Mouse (Mus musculus) frontal cortex, postnatal 25 days (tissue): ENCODE results near the gene Hand1.

Source experiments
- DNase-seq, 2 experiments: peaks; one replicate each; pipeline ENCODE4 v3.0.0; 2022; ENCODE audit warnings: low spot score in 2 of 2

Hand1 gene

DNA sequence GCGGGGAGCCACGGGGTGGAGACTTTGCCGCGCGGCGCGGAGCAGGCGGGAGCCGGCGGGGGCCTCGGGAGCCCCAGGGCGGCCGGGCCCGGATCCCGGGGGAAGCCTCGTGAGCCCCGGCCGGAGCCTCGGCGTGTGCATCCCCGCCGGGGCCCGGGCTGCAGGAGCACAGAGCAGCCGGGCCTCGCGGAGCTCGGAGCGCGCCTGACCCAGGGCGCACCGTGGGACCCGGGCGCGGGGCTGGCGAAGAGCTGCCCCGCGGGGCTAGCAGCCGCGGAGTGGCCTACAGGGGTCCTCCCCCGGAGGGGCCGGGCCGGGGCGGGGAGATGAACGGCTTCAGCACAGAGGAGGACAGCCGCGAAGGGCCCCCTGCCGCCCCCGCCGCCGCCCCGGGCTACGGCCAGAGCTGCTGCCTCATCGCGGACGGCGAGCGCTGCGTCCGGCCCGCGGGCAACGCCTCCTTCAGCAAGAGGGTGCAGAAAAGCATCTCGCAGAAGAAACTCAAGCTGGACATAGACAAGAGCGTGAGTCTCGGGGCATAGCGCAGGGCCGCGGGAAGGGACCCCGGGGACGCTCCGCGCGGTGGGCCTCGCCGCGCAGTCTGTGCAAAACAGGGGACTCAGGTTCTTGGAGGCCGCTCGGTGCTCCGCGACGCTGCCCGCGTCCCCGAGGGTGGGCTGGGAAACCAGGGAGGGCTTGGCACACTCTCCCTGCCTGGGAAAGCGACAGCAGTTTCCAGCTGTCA is 30.7 kb downstream of the Hand1 start:
- DNase-seq: peak; percentile 13 to 16

DNA sequence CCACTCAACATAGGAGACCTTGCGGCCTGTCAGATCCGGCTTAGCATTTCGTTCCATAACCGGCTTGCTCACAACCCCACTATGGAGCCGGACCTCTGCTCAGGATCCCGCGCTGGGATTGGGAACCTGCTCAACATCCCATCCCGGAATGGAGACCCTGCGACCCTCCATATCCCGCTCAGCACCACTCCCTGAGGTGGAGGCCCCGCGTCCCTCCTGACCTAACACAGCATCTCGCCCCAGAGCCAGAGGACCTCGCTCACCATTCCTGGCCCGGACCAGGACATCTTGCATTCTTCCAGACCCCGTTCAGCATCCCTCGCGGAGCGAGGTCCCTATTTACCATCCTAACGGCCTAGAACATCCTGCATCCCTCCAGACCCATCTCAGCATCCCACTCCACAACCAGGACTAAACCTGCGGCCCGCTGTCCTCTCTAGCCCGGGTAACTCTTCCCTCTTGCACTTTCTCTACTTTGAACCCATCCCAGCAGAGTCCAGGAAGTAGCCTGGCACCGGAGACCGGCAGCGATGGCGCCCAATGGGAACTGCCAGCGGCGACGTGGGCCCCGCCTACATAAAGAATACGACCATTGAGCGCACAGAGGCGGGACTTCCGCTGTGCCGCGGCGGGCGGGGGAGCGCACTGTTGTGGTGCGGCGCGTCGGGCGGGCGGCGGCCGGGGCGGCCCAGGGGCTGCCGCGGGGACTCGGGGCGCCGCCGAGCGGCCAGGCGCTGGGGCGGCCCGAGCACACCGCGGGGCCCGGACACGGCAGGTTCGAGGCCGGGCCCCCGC is 31.4 kb downstream of the Hand1 start, which contains the start of gene Sap30l:
Gene Sap30l, plus strand, starts transcription at position 667 of the 795 bp plus-strand sequence.
- peak; percentile 94 to 97 for DNase-seq

GRCm38 (mm10) chr11:57800266-57800951 is 32.2 kb downstream of the Hand1 start:
- no peak for DNase-seq

- DNase-seq: no peak
These were observed 33.2 kb downstream of the Hand1 start for GRCm38 (mm10) chr11:57799456-57799855.

DNA sequence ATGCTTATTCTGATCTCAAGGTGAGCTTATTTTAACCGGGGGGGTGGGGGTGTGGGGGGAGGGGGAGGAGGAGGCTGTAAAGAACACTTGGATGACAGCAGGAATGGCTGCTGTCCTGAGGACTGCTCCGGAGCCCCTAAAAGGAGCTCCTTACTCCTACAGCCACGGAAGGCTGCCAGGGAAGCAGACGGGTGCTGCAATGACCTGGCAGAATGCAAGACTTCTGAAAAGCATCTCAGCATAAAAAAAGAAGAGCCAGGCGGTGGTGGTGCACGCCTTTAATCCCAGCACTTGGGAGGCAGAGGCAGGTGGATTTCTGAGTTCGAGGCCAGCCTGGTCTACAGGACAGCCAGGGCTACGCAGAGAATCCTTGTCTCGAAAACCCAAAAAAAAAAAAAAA is 34.8 kb downstream of the Hand1 start:
- no peak for DNase-seq

DNA sequence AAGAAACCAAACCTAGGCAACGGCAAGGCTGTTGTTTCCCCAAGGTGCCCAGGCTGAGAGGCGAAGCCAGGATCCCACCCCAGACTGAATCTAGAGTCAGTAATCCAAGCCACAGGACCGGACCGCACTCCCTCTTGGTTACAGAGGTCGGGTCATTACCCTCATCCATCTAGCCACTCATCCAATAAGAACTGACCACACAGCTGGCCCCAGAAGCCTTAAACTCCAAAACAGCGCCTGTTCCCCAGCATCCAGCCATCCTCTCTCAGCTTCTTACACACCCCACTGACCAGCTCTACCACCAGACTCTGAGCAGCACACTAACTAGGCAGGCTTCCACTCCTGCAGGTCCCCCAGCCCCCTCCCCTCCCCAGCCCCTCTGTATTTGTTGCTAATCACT is 37.5 kb downstream of the Hand1 start:
- no peak for DNase-seq

GRCm38 (mm10) chr11:57790866-57791535 is 41.6 kb downstream of the Hand1 start:
- DNase-seq: no peak

DNA sequence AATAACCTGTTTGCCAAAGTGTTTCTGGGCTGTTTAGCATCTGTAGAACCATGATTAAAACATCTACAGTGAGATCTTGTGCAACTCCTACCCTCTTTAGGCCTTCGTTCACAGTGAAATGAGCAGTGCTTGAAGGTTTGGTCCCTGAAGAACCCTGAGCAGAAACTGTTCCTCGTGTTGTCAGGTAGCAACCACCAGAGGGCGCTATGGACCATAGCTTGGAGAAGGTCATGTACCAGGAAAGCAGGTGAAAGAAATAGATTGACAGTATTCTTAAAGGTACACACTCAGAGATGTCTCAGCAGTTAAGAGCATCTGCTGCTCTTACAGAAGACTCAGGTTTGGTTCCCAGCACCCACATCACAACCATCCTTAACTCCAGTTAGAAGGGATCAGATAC is 44.7 kb downstream of the Hand1 start:
- DNase-seq: no peak

DNA sequence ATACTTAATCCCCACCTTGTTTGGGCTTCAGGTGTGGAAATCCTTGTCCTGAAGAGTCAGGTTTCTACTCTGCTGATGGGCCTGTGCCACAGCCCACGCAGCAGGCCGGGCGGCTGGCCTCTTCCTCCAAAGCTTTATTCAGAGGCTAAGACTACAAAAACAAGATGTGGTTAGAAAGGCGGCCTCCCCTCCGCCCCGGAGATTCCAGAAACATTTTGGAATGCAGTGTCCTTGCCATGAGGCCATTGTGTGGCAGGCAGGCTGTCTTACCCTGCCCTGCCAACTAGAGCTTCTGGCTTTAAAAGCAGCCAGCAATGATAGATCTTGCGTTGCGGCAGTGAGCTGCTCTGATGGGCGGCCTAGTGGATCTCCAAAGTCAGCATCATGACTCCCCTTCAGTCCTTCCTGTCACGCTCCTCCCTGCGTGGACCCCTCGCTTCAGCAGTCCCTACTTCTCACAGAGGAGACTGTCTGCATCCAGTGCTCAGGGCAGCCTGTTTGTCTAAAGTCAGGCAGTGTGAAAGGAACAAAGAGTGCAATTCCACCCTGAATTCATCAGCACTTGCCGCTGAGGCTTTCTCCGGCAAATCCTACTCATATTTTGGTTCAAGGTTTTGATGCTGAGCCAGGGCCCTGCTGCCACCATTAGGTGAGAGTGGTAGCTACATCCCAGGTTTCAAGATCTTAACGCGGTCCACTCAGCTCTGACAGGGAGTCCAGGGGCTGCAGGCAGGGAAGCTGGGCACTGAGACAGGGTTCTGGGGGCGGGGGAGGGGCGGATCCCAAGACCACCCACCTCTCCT is 45.8 kb downstream of the Hand1 start:
- peak; percentile 34 to 42 for DNase-seq

- DNase-seq: no peak
These were observed 52.8 kb downstream of the Hand1 start for GRCm38 (mm10) chr11:57779824-57780223.
